Mouse (Mus musculus): ENCODE measurements around the gene Ccdc173. TPM values are rescaled to one million over a fixed set of nuclear protein-coding genes. Genes with fewer than 3 reads are reported as not detected.
"Not testable (repeated sequence)": the region's sequence is repeated elsewhere in the genome, so short reads cannot be mapped to it uniquely, and the experiment has no call there.

Ccdc173 gene
- polyA plus RNA-seq, 1 experiment from 2014 or later = 1.0 TPM

DNA sequence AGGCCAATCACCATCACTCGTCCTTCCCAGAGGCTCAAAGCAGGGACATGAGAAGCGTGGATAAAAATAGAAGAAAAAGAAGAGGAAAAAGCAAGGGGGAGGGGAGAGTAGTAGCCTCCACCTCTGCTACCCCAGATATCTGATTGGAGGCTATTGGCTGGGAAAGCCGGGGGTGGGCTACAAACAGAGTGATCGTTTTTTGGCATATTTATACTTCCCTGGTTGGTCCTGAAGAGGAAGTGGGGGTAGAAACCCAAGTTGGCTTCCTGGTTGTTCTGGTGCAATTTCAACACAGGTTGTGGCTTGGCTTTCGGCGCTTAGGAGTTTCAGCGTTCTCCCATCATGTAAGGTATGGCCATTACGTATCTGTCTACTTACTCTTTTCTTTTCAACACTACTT lies 32.3 kb upstream of the Ccdc173 start, which contains the start of gene Klhl23:
Gene Klhl23 (plus strand): TSS at position 234 of the 400 bp plus-strand sequence.
- no peaks in the 10 kb centered on the region for H3K9me3 ChIP-seq
- peaks cover 45% of the 10 kb centered on the region for H3K4me1 ChIP-seq
- peaks cover 19% of the 10 kb centered on the region for H3K36me3 ChIP-seq
- 2% methylated on average over 8 of the region's 8 CpGs for WGBS
- H3K4me2 ChIP-seq = peak within 1 kb of the TSS; percentile 85
- H3K4me3 ChIP-seq = peak within 1 kb of the TSS; percentile 88
- ATAC-seq (ENCODE audit: extremely low read depth, insufficient number of reproducible peaks, low FRiP score, low TSS enrichment) = no peak
- peak within 1 kb of the TSS; percentile 98 for H3K9ac ChIP-seq
- no peaks in the 10 kb centered on the region for H3K27me3 ChIP-seq (replicated peaks)
- peak within 1 kb of the TSS; percentile 98 for H3K27ac ChIP-seq (replicated peaks)

DNA sequence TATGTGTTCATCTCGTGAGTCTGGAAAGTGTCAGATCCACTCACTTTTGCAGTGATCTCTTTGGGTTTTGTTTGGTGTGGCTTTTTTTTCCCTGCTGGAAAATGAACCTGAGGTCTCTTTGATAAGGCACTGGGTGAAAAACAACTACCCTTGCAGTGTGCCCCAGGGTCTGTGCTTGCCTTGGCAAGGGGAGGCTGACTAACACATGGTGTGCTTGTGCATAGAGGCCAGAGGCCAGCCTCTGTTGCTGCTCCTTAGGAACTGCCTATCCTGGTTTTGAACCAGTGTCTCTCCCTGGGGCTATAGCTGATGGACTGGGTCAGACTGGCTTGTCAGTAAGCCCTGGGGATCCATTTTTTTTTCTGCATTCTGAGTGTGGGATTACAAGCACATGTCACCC lies 30.8 kb upstream of the Ccdc173 start:
- H3K9me3 ChIP-seq = no peaks in the 10 kb centered on the region
- no peak overlapping the region for H3K4me3 ChIP-seq
- H3K9ac ChIP-seq = no peak overlapping the region
- 49% methylated on average over 1 of the region's 1 CpGs for WGBS
- no peak overlapping the region for H3K4me2 ChIP-seq
- peak overlapping the region; percentile 56; the same call in 1 of the 2 replicates for H3K27ac ChIP-seq (replicated peaks)
- no peak for ATAC-seq (ENCODE audit: extremely low read depth, insufficient number of reproducible peaks, low FRiP score, low TSS enrichment)
- peaks cover 7% of the 10 kb centered on the region; the same call in 1 of the 2 replicates for H3K36me3 ChIP-seq
- H3K27me3 ChIP-seq (replicated peaks) = no peaks in the 10 kb centered on the region
- H3K4me1 ChIP-seq = peaks cover 38% of the 10 kb centered on the region

DNA sequence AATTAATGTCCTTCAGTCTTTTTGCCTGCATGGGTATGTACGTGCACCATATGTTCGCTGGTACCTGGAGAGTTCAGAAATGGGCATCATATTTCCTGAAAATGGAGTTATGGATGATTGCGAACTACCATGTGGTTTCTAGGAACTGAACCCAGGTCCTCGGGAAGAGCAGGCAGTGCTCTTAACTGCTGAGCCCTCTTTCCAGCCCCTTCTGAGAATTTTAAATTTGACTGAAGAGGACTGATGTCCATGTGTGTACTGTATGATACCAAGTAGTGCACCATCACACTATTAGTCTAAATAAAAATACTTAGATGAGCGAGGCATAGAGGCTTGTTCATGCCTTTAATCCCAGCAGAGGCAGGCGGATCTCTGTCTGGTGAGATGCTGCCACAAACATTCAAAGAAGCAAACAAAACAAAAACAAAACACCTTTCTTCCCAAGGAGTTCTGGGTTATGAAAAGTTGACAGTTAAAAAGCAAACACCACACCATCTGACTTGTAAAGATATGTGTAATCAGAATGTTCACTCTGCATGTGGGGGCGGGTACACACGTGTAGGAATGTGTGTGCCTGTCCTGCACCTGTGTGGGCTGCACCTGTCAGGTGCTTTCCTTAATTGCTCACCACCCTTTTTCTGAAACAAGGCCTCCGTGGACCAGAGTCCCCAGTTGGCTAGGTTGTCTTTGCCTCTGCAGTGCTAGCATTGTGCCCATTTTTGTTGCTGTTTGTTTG lies 29.1 kb upstream of the Ccdc173 start:
- no peaks in the 10 kb centered on the region for H3K27me3 ChIP-seq (replicated peaks)
- WGBS = 72% methylated on average over 9 of the region's 9 CpGs
- no peak overlapping the region for H3K4me2 ChIP-seq
- no peak for ATAC-seq (ENCODE audit: extremely low read depth, insufficient number of reproducible peaks, low FRiP score, low TSS enrichment)
- H3K4me3 ChIP-seq = no peak overlapping the region
- no peak overlapping the region for H3K27ac ChIP-seq (replicated peaks)
- H3K9me3 ChIP-seq = no peaks in the 10 kb centered on the region
- peaks cover 21% of the 10 kb centered on the region for H3K4me1 ChIP-seq
- H3K36me3 ChIP-seq = no peaks in the 10 kb centered on the region
- H3K9ac ChIP-seq = no peak overlapping the region

DNA sequence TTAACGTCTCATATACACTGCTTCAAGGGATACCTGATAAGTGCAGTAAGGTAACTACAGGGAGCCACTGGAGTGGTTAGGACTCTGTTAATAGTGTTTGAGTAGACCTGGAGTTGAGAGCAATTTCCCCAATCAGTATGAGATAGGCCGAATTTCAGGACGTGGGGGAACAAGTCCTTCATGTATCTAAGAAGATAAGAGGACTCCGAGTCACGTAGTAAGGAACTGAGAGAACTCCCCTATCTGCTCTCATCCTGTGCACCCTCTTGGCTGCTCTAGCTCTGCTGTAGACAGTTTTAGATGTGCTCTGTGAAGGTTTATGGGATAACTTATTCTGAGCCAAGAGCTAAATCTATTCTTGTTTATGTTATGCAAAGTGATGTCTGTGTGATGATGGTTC lies 27.2 kb upstream of the Ccdc173 start:
- Histone ChIP-seq H3K4me2 (no peak overlapping the region), H3K9me3 (no peaks in the 10 kb centered on the region), H3K9ac (no peak overlapping the region), H3K36me3 (no peaks in the 10 kb centered on the region), H3K4me3 (no peak overlapping the region), H3K27ac (replicated peaks) (no peak overlapping the region), H3K27me3 (replicated peaks) (no peaks in the 10 kb centered on the region), H3K4me1 (peaks cover 17% of the 10 kb centered on the region)
- no peak for ATAC-seq (ENCODE audit: extremely low read depth, insufficient number of reproducible peaks, low FRiP score, low TSS enrichment)
- 19% methylated on average over 5 of the region's 5 CpGs for WGBS

DNA sequence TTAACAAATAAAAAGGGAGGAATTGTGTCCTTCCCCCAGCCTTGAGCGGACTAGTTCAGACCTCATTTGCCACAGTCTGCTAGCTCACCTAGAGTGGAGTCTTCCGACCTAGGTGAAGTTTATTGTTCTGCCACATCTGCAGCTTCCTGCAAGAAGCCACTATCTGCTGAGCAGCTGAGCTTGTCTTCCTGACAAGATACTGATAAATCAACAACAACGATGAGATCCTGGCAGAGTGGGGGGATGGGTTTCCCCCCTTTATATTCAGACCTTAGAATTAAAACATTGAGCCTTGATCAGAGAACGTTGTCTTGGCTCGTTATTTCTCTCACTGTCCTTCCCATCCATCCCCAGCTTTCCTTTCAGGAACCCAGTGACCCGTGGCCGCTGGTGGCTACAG lies 22.0 kb upstream of the Ccdc173 start:
- ATAC-seq (ENCODE audit: extremely low read depth, insufficient number of reproducible peaks, low FRiP score, low TSS enrichment); H3K27ac ChIP-seq (replicated peaks); H3K4me2 ChIP-seq; H3K9me3 ChIP-seq; H3K9ac ChIP-seq; H3K36me3 ChIP-seq; H3K4me3 ChIP-seq; H3K27me3 ChIP-seq (replicated peaks); H3K4me1 ChIP-seq: not testable (repeated sequence)
- WGBS = 55% methylated on average over 7 of the region's 7 CpGs

DNA sequence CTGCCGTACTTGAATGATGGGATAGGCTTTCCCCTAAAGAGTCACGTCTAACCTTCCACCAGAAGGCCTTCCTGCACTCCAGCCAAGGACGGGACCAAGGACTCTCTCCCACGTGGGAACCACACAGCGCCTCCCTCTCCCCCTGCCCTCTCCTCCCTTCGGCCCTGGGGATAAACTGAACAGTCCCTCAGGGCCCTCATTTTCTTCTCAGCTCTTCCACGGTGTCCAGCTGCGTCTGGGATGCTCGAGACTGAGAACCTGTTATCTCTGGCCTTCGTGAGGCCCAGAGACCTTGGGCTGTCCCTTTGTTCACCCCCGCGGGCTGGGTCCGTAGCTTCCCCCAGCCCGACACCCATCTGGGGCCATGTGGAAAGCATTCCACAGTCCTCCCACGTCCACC lies 20.8 kb upstream of the Ccdc173 start:
- no peaks in the 10 kb centered on the region for H3K4me1 ChIP-seq
- H3K4me2 ChIP-seq = no peak overlapping the region
- no peaks in the 10 kb centered on the region for H3K36me3 ChIP-seq
- H3K27me3 ChIP-seq (replicated peaks) = no peaks in the 10 kb centered on the region
- no peak overlapping the region for H3K4me3 ChIP-seq
- ATAC-seq (ENCODE audit: extremely low read depth, insufficient number of reproducible peaks, low FRiP score, low TSS enrichment) = no peak
- H3K9me3 ChIP-seq = no peaks in the 10 kb centered on the region
- no peak overlapping the region for H3K9ac ChIP-seq
- WGBS = 38% methylated on average over 15 of the region's 15 CpGs
- no peak overlapping the region for H3K27ac ChIP-seq (replicated peaks)

DNA sequence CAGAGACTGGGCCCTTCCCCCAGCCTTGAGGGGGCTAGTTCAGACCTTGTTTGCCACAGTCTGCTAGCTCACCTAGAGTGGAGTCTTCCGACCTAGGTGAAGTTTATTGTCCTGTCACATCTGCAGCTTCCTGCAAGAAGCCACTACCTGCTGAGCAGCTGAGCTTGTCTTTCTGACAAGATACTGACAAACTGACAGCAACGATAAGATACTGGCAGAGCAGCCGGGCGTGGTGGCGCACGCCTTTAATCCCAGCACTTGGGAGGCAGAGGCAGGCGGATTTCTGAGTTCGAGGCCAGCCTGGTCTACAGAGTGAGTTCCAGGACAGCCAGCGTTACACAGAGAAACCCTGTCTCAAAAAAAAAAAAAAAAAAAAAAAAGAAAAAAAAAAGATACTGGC lies 15.3 kb upstream of the Ccdc173 start:
- H3K36me3 ChIP-seq; ATAC-seq (ENCODE audit: extremely low read depth, insufficient number of reproducible peaks, low FRiP score, low TSS enrichment); H3K9me3 ChIP-seq; H3K9ac ChIP-seq; H3K4me2 ChIP-seq; H3K27ac ChIP-seq (replicated peaks); H3K4me1 ChIP-seq; H3K4me3 ChIP-seq; H3K27me3 ChIP-seq (replicated peaks): not testable (repeated sequence)
- WGBS = 72% methylated on average over 9 of the region's 9 CpGs

DNA sequence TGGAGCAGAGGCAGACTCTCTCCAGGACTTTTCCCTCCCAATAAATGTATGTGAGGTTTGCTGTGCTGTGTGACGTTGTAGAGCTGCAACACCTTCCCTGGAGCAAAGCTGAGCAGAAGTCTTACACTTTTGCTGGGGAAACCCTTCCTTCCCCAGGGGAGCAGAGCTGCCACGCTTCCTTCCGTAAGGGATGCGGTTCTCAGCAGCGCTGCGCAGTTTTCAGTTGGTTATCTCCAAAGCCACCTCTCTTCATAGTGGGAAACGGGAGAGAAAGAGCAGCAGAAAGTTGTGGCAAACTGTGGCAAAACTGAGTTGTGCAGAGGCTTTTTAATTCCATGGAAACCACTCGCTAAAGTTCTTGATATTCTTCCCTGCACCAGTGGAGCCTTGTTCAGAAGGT lies 14.4 kb upstream of the Ccdc173 start:
- 42% methylated on average over 8 of the region's 8 CpGs for WGBS
- ATAC-seq (ENCODE audit: extremely low read depth, insufficient number of reproducible peaks, low FRiP score, low TSS enrichment) = no peak

DNA sequence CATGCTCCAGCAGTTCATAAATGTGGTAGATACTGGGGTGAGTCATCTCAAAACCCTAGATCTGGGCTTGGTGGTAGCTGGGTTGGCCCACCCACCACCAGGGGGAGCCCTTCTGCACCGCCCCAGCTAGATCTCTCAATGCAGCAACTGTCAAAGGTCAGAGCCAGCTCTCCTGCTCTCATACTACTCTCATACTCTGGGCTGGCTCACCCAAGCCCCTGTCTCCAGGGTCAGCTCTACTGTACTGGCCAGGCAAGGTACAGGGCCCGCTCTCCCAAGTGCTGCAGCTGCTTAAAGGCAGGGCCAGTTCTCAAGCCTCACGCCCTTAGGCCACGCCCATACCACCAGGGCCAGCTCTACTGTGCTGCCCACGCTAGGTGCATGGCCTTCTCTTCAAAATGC lies 13.5 kb upstream of the Ccdc173 start:
- Histone ChIP-seq H3K9ac (no peak overlapping the region), H3K4me2 (peak overlapping the region; percentile 26), H3K27me3 (replicated peaks) (no peaks in the 10 kb centered on the region), H3K4me1 (no peaks in the 10 kb centered on the region), H3K27ac (replicated peaks) (no peak overlapping the region), H3K36me3 (peaks cover 1% of the 10 kb centered on the region), H3K9me3 (no peaks in the 10 kb centered on the region), H3K4me3 (peak overlapping the region; percentile 13; the same call in 1 of the 2 replicates)
- 37% methylated on average over 5 of the region's 5 CpGs for WGBS
- ATAC-seq (ENCODE audit: extremely low read depth, insufficient number of reproducible peaks, low FRiP score, low TSS enrichment) = peak; percentile 73

More for the DNA sequence above, 14.4 kb upstream of the Ccdc173 start:
- Histone ChIP-seq H3K4me2 (peak overlapping the region; percentile 26; the same call in 1 of the 2 replicates), H3K27ac (replicated peaks) (no peak overlapping the region), H3K9me3 (no peaks in the 10 kb centered on the region), H3K36me3 (no peaks in the 10 kb centered on the region), H3K4me1 (no peaks in the 10 kb centered on the region), H3K9ac (no peak overlapping the region), H3K4me3 (no peak overlapping the region), H3K27me3 (replicated peaks) (no peaks in the 10 kb centered on the region)

DNA sequence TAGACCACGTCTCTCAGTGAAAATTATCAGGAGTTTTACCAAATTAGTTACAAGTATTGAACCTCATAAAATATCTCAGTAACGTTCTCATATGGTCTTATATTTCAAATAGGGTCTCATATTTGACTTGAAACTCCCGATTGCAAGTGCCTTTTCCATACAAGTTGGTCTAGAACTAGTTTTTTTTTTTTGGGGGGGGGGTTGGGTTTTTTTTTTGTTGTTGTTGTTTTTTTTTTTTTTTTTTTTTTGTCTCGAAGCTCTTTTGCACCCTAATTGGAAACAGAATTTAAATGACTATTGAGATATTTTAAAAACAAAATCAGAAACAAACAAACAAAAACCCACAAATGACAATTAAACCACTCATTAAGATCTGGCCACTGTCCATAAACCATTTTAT lies 1.3 kb upstream of the Ccdc173 start:
- Histone ChIP-seq H3K4me1 (peaks cover 3% of the 10 kb centered on the region; the same call in 1 of the 2 replicates), H3K27ac (replicated peaks) (no peak overlapping the region), H3K9me3 (no peaks in the 10 kb centered on the region), H3K27me3 (replicated peaks) (no peaks in the 10 kb centered on the region), H3K4me3 (peak overlapping the region; percentile 72), H3K36me3 (peaks cover 37% of the 10 kb centered on the region), H3K4me2 (peak overlapping the region; percentile 93), H3K9ac (no peak overlapping the region)
- no peak for ATAC-seq (ENCODE audit: extremely low read depth, insufficient number of reproducible peaks, low FRiP score, low TSS enrichment)
- WGBS = 69% methylated on average over 4 of the region's 4 CpGs

DNA sequence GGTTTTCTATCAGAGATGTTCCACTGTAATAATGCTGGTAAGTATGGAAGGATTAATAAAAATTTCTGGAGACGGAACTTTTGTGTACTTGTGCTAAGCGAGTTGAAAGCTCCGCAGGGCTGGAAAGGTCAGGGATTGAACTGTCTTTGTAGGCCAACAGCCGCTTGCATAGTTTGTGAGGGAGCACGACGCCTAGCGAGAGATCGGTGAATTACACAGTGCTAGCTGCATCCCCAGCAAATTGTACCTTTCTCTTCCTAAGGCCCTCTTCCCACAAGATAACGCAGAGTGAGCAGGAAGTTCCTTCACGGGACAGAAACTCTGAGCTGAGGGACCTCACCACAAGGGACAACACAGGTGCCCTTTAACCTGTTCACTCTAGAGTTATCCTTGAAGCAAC lies 910 bp upstream of the Ccdc173 start:
- peak; percentile 37; the same call in 1 of the 2 replicates for ATAC-seq (ENCODE audit: extremely low read depth, insufficient number of reproducible peaks, low FRiP score, low TSS enrichment)
- Histone ChIP-seq H3K4me1 (peaks cover 3% of the 10 kb centered on the region; the same call in 1 of the 2 replicates), H3K27me3 (replicated peaks) (no peaks in the 10 kb centered on the region), H3K9me3 (no peaks in the 10 kb centered on the region), H3K36me3 (peaks cover 32% of the 10 kb centered on the region), H3K4me2 (peak overlapping the region; percentile 93), H3K27ac (replicated peaks) (0 out of 2 replicates have a peak overlapping the region, but pooled peaks have one; percentile 86), H3K4me3 (peak overlapping the region; percentile 72), H3K9ac (peak overlapping the region; percentile 88)
- WGBS = 5% methylated on average over 10 of the region's 10 CpGs

DNA sequence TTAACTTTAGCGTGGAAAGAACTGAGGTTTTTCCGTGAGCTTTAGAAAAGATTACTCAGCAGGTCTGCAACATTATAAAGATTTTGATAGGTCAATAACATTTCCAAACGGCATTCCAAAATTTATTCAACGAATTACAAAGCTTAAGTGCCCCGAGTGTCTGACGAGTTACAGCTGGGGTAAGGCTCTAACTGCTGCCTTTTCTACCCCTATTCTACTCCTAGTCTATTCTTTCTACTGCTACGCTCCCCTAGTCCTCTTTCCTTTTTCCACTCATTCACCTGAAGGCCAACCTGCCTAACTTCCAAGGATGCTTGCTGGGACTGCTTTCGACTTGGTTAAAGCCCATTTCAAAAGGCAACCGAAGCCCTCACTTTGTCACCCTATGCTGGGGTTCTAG lies 401 bp downstream of the Ccdc173 start:
- no peak for ATAC-seq (ENCODE audit: extremely low read depth, insufficient number of reproducible peaks, low FRiP score, low TSS enrichment)
- H3K9ac ChIP-seq = peak overlapping the region; percentile 85

More for the DNA sequence above, 401 bp downstream of the Ccdc173 start:
- Histone ChIP-seq H3K4me3 (peak overlapping the region; percentile 72), H3K27me3 (replicated peaks) (no peaks in the 10 kb centered on the region), H3K36me3 (peaks cover 22% of the 10 kb centered on the region), H3K4me1 (peaks cover 3% of the 10 kb centered on the region; the same call in 1 of the 2 replicates), H3K27ac (replicated peaks) (peak overlapping the region; percentile 86), H3K4me2 (peak overlapping the region; percentile 93), H3K9me3 (no peaks in the 10 kb centered on the region)
- WGBS = 26% methylated on average over 9 of the region's 9 CpGs
